Comparison of ENCODE assay signal across 22 mouse cellular contexts in genomic region chr2:142668426-142668825, GRCm38 (mm10).
"Had no signal": no experiment of that assay in that cellular context is flagged by ENCODE, and none has a peak within 500 bp of the region (broad histone marks: within the 10 kb centered on the region; RNA-seq: fewer than 3 reads in every experiment).

No protein-coding gene starts in this region.

- DNase-seq: heart, postnatal 10 days; heart, postnatal 14 days; heart, postnatal 36 days; heart, postnatal 4 days; kidney, adult 11 months; kidney, adult 18-20 months; kidney, adult 2 months; kidney, adult 8-10 months; kidney, adult 9 months; kidney, postnatal 10 days; kidney, postnatal 14 days; kidney, postnatal 25 days; kidney, postnatal 36 days; kidney, postnatal 4 days; layer of hippocampus, adult 9-11 months; layer of hippocampus, postnatal 36 days had no signal

- ATAC-seq: hindbrain, embryonic 16.5 days; hindbrain, postnatal 0 days; inflammation-experienced regulatory T-cells, adult 6 months; intestine, embryonic 15.5 days; intestine, embryonic 16.5 days; intestine, postnatal 0 days had no signal
